Mouse (Mus musculus): Measurements from ENCODE around the gene Gm42688.
"Not testable (repeated sequence)": the region's sequence is repeated elsewhere in the genome, so short reads cannot be mapped to it uniquely, and the experiment has no call there.

The Gm42688 gene

DNA sequence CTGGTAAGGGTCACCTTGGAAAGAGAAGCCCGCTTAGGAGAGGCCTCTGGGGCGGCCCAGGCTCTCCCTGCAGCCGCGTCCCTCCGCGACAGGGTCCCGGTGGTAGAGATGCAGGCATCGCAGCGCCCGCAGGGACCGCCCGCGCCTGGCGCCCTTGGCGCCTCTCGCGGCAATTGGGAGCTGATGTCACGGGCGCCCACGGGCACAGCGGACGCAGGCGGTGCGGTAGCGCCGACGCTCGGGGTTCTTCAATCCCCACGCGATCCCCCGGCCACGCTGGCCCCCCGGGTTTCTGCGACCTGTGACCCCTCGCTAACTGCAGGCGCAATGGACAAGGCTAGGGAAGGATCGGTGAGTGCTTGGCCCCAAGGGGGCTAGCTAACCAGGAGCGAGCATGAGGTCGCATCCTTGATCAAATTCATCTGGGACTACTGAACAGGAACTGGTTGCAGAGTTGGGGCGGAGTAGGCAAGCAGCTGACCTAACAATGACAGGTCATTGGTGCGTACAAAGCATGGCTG, 40.9 kb downstream of the Gm42688 start:
- DNase-seq: peak; percentile 63

DNA sequence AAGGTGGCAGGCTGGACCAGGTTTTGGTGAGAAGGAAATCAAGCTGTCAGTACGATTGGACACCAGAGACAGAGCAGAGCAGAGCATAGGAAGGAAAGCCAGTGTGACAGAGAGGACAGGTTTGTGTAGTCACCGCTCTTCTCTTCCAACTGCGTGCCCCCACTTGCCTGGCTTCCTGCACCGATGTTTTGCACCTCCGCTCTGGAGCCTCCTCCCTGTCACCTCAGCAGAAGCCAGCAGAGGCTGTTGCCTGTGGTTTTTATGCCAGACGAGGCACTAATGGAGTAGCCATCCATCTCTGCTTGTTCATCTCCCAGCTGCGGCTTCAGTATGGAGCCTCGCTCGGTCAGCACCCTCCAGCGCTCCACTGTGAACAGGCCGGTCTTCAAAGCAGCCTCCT, 41.5 kb downstream of the Gm42688 start:
- no peak for DNase-seq

DNA sequence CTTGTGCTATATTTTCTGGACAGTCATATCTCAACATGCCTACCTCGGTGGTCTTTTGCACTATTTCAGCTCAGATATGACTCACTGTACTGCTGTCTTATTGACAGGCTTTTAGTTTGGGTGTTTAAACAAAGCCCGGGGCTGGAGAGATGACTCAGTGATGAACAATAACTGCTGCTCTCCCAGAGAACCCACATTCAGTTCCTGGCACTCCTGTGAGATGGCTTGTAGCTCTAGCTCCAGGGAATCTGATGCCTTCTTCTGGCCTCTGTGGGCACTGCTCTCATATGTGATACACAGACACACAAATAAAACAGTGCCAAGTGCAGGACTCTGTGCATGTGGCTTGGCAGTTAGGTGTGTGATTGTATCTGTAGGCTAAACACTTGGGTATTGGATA, 43.8 kb downstream of the Gm42688 start:
- DNase-seq: no peak

DNA sequence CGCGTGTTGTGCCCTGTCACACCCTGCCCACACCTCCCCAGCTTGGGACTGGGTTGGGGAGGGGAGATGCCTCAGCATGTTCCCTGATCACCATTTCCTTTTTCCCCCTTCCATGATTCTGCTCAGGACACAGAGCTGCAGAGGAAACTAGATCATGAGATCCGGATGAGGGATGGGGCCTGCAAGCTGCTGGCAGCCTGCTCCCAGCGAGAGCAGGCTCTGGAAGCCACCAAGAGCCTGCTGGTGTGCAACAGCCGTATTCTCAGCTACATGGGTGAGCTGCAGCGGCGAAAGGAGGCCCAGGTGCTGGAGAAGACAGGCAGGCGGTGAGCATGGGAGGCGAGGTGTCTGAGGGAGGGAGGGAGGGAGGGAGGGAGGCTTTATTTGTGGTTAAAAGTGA, 44.4 kb downstream of the Gm42688 start:
- no peak for DNase-seq

DNA sequence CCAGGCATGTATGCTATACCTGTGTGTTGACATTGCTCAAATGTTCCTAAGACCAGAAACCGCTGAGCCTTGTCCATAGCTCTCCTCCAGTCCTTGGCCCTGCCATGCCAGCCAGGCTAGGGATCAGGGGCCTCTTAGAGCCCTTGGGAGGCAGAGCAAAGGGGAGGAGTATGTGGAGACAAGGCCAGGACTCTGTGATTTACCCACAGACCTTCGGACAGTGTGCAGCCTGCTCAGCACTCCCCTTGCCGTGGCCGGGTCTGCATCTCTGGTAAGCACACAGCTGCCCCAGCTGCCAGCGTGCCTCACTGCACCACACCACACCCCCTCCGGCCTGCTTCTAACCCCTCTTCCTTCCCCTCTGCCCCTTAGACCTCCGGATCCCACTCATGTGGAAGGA, 45.9 kb downstream of the Gm42688 start:
- DNase-seq: no peak

- no peak for DNase-seq
Observed at GRCm38 (mm10) chr6:83151721-83152120, 50.3 kb downstream of the Gm42688 start.

DNA sequence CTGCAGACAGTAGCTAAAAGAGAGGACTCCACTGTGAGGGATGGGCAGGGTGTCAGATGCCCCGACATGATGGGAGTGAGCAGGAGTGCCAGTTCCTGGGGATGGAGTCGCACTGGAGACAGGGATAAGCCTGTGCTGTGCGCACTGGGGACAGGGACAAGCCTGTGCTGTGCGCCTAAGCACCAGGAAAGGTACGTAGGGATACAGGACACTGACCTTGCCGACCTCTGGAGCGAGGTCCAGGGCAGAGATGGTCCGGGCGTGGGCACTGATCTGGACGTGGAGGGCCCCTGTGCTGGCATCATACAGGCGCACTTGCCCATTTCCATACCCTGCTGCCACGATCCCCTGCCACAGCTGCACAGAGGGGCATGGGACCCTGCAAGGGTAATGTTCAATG, 51.6 kb downstream of the Gm42688 start:
- no peak for DNase-seq

DNA sequence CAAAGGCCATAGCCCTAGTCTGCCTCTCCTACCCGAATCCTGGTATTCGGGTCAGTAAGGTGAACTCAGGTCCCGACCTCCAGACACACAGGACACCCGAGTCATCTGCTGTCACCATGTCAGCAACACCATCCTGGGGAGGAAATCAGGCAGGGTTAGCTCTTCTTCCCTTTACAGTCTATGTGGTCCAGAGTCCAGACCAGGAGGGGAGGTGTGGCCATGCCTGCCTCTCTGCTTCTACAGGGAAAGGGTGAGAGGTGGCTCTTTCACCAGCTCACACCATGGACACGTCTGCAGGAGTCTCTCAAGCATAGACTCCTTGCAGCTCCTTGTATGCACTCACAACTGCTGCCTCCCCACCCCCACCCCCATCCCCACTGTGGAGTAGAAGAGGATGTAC, 52.1 kb downstream of the Gm42688 start:
- DNase-seq: no peak

GRCm38 (mm10) chr6:83155552-83156238, 54.3 kb downstream of the Gm42688 start:
- DNase-seq: peak; percentile 59

- DNase-seq: peak; percentile 77
Observed at GRCm38 (mm10) chr6:83156259-83156684, 54.9 kb downstream of the Gm42688 start, which contains the start of the genes Wdr54 and 1700003E16Rik. TSS of gene Wdr54 (minus strand) at chr6:83156397. TSS of gene 1700003E16Rik (plus strand) at chr6:83156404.

DNA sequence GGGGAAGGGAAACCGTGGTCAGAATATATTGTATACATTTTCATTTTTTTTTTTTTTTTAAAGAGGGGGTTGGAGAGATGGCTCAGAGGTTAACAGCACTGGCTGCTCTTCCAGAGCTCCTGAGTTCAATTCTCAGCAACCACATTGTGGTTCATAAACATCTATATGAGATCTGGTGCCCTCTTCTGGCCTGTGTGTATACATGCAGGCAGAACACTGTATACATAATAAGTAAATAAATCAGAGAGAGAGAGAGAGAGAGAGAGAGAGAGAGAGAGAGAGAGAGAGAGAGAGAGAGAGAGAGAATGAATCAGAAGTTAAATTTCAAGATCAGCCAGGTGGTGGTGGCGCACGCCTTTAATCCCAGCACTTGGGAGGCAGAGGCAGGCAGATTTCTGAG, 58.0 kb downstream of the Gm42688 start:
- DNase-seq: not testable (repeated sequence)
